Mouse (Mus musculus) ES-E14 (cell line): ENCODE data around the gene Syngap1.

Experiments used
- MAFK ChIP-seq: IDR thresholded peaks from 2 replicates; pipeline ENCODE4 v1.6.1; 2014; ENCODE audit warnings: mild to moderate bottlenecking, low read depth, low read length, inconsistent platforms; ENCODE audit not compliant: insufficient read depth
- ZNF384 ChIP-seq: IDR thresholded peaks from 2 replicates; pipeline ENCODE4 v1.6.1; 2012; ENCODE audit warnings: low read depth, low read length, inconsistent platforms

DNA sequence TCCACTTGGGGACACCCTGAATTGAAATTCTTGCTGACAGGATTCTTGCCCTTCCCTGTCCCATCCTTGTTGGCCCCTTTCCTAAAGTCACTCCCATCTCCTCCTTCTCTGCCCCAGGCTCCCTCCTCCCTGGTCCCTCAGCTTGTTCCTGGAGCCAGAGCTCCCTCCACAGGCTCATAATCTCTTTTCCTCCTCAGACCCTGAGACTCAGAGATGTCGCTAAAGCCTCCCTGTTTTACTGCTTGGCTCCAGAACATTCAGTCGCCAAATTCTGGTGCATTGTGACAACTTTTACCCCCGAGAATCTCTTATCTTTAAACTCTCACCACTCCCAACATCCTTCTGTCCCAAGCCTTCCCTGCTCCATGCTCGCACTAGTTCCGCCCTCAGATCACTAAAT, 36.7 kb upstream of the Syngap1 start:
- TF ChIP-seq MAFK (no peak), ZNF384 (no peak)
